Mouse (Mus musculus): ENCODE measurements around the gene Atp6v0a2. TPM values are rescaled to one million over a fixed set of nuclear protein-coding genes. Genes with fewer than 3 reads are reported as not detected.

Gene Atp6v0a2
- total RNA-seq, 1 experiment from 2014 or later: 23.0 TPM

Other genes with a start within 250 kb of the Atp6v0a2 start
- gene Sbno1, start 202.6 kb upstream of the Atp6v0a2 start, total RNA-seq (2017): 195 and 219 TPM in 2 replicates
- gene Kmt5a, start 188.6 kb upstream of the Atp6v0a2 start, total RNA-seq (2017): 130 and 182 TPM in 2 replicates
- 23.1 and 32.4 TPM in 2 replicates for gene Rilpl2, start 150.2 kb upstream of the Atp6v0a2 start, total RNA-seq (2017)
- gene Snrnp35, start 145.4 kb upstream of the Atp6v0a2 start, total RNA-seq (2017): 12.1 and 15.4 TPM in 2 replicates
- gene Rilpl1, start 97.2 kb upstream of the Atp6v0a2 start, total RNA-seq (2017): 3.1 and 5.3 TPM in 2 replicates
- gene Tmed2, start 87.9 kb upstream of the Atp6v0a2 start, total RNA-seq (2017): 643 and 733 TPM in 2 replicates
- 18.5 and 21.4 TPM in 2 replicates for gene Ddx55, start 75.7 kb upstream of the Atp6v0a2 start, total RNA-seq (2017)
- gene Eif2b1, start 49.4 kb upstream of the Atp6v0a2 start, total RNA-seq (2017): 37.9 and 61.6 TPM in 2 replicates
- gene Gtf2h3, start 49.4 kb upstream of the Atp6v0a2 start, total RNA-seq (2017): 33.8 and 39.2 TPM in 2 replicates
- gene Dnah10, start 96.5 kb downstream of the Atp6v0a2 start, total RNA-seq (2017): not detected in 2 replicates
- gene Ccdc92, start 233.8 kb downstream of the Atp6v0a2 start, total RNA-seq (2017): 0.87 TPM in 1 of 2 replicates, not detected in the other
- gene Zfp664, start 234.1 kb downstream of the Atp6v0a2 start, total RNA-seq (2017): 30.4 and 31.2 TPM in 2 replicates